Mouse (Mus musculus) heart, embryonic 13.5 days (tissue): ENCODE measurements around the gene Arhgap32. TPM values are rescaled to one million over a fixed set of nuclear protein-coding genes. Genes with fewer than 3 reads are reported as not detected.
A peak's percentile ranks its signal among the peaks of the same experiment; 100 is the strongest.

Experiments
- ATAC-seq: fragments of 200-750 bp; cut with Nextera tagmentation; 2 replicates; pipeline ENCODE4 v1.8.0; 2017; ENCODE audit warnings: moderate TSS enrichment; ENCODE audit not compliant: insufficient number of reproducible peaks, low FRiP score, low TSS enrichment; ENCODE audit errors: extremely low read depth
- H3K27ac ChIP-seq: fragments of 300-500 bp; sonication (generic); replicated peaks from 2 replicates; pipeline ENCODE4 v1.5.1; 2015; ENCODE audit warnings: moderate library complexity, mild to moderate bottlenecking, inconsistent platforms
- H3K27me3 ChIP-seq: fragments of 300-500 bp; sonication (generic); replicated peaks from 2 replicates; pipeline ENCODE4 v1.6.1; 2015; ENCODE audit warnings: mild to moderate bottlenecking, inconsistent platforms
- H3K36me3 ChIP-seq: fragments of 300-500 bp; sonication (generic); 2 replicates; pipeline ENCODE4 v1.6.1; 2015; ENCODE audit warnings: mild to moderate bottlenecking, inconsistent platforms
- H3K4me1 ChIP-seq: fragments of 300-500 bp; sonication (generic); 2 replicates; pipeline ENCODE4 v1.6.1; 2015; ENCODE audit warnings: inconsistent platforms
- H3K4me2 ChIP-seq: fragments of 300-500 bp; sonication (generic); 2 replicates; pipeline ENCODE4 v1.6.1; 2015; ENCODE audit warnings: inconsistent platforms, mild to moderate bottlenecking, moderate library complexity
- H3K4me3 ChIP-seq: fragments of 300-500 bp; sonication (generic); 2 replicates; pipeline ENCODE4 v1.5.1; 2015; ENCODE audit warnings: moderate library complexity, mild to moderate bottlenecking, inconsistent platforms
- H3K9ac ChIP-seq: fragments of 300-500 bp; sonication (generic); 2 replicates; pipeline ENCODE4 v1.6.1; 2015; ENCODE audit warnings: inconsistent platforms, mild to moderate bottlenecking, moderate library complexity
- H3K9me3 ChIP-seq: fragments of 300-500 bp; sonication (generic); 2 replicates; pipeline ENCODE4 v1.6.1; 2016; ENCODE audit warnings: inconsistent platforms
- WGBS: fragments of 180-500 bp; shearing (Covaris S2); methylation state at CpG from one replicate; pipeline ENCODE4 v1.1.7; 2015; ENCODE audit warnings: mixed read lengths; 5-methylcytosine and 5-hydroxymethylcytosine counted together
- polyA plus RNA-seq: library from polyadenylated mRNA; unstranded; fragments of >200 nt; fragmentation: Nextera tagmentation; extraction: Ambion mirVana; gene quantifications from 2 replicates; pipeline ENCODE4 v1.2.1, GENCODE M21; 2015

Gene Arhgap32
- polyA plus RNA-seq, 1 experiment from 2014 or later: 3.3 TPM

GRCm38 (mm10) chr9:32207133-32207532, 91.2 kb downstream of the Arhgap32 start:
- no peak overlapping the region for H3K4me2 ChIP-seq
- no peaks in the 10 kb centered on the region for H3K27me3 ChIP-seq
- no peak overlapping the region for H3K9ac ChIP-seq
- no peaks in the 10 kb centered on the region for H3K4me1 ChIP-seq
- no peak for ATAC-seq
- WGBS: 87% methylated on average over 8 of the region's 8 CpGs
- H3K36me3 ChIP-seq: 0 out of 2 replicates have a peak, but pooled peaks cover 4% of the 10 kb centered on the region
- no peaks in the 10 kb centered on the region for H3K9me3 ChIP-seq
- no peak overlapping the region for H3K27ac ChIP-seq
- H3K4me3 ChIP-seq: no peak overlapping the region

- 86% methylated on average over 5 of the region's 5 CpGs for WGBS
- Histone ChIP-seq H3K27ac (no peak overlapping the region), H3K4me3 (no peak overlapping the region), H3K36me3 (0 out of 2 replicates have a peak, but pooled peaks cover 4% of the 10 kb centered on the region), H3K4me1 (no peaks in the 10 kb centered on the region), H3K4me2 (no peak overlapping the region), H3K27me3 (no peaks in the 10 kb centered on the region), H3K9me3 (no peaks in the 10 kb centered on the region), H3K9ac (no peak overlapping the region)
- no peak for ATAC-seq
These were observed 92.1 kb downstream of the Arhgap32 start for GRCm38 (mm10) chr9:32208071-32208470.

- no peak overlapping the region for H3K4me2 ChIP-seq
- H3K9ac ChIP-seq: no peak overlapping the region
- no peak overlapping the region for H3K4me3 ChIP-seq
- H3K36me3 ChIP-seq: no peaks in the 10 kb centered on the region
- no peak overlapping the region for H3K27ac ChIP-seq
- no peaks in the 10 kb centered on the region for H3K27me3 ChIP-seq
- no peaks in the 10 kb centered on the region for H3K9me3 ChIP-seq
- ATAC-seq: no peak
- H3K4me1 ChIP-seq: peaks cover 20% of the 10 kb centered on the region
- WGBS: 69% methylated on average over 5 of the region's 5 CpGs
These were observed 101.1 kb downstream of the Arhgap32 start for GRCm38 (mm10) chr9:32216820-32217567.

- Histone ChIP-seq H3K9me3 (no peaks in the 10 kb centered on the region), H3K9ac (no peak overlapping the region), H3K27me3 (no peaks in the 10 kb centered on the region), H3K4me1 (peaks cover 44% of the 10 kb centered on the region), H3K4me2 (peak overlapping the region; percentile 45), H3K27ac (no peak overlapping the region), H3K36me3 (no peaks in the 10 kb centered on the region), H3K4me3 (no peak overlapping the region)
- no peak for ATAC-seq
- WGBS: 37% methylated on average over 4 of the region's 4 CpGs
These were observed 103.5 kb downstream of the Arhgap32 start for GRCm38 (mm10) chr9:32219400-32219799.

GRCm38 (mm10) chr9:32222184-32222583, 106.2 kb downstream of the Arhgap32 start:
- Histone ChIP-seq H3K9ac (no peak overlapping the region), H3K27me3 (no peaks in the 10 kb centered on the region), H3K4me3 (no peak overlapping the region), H3K27ac (no peak overlapping the region), H3K9me3 (no peaks in the 10 kb centered on the region), H3K4me2 (no peak overlapping the region), H3K36me3 (no peaks in the 10 kb centered on the region), H3K4me1 (peaks cover 58% of the 10 kb centered on the region)
- 69% methylated on average over 4 of the region's 4 CpGs for WGBS
- ATAC-seq: no peak

GRCm38 (mm10) chr9:32223739-32224529, 108.0 kb downstream of the Arhgap32 start:
- Histone ChIP-seq H3K9me3 (no peaks in the 10 kb centered on the region), H3K4me3 (peak overlapping the region; percentile 25), H3K4me2 (peak overlapping the region; percentile 46), H3K36me3 (no peaks in the 10 kb centered on the region), H3K27ac (peak overlapping the region; percentile 73), H3K27me3 (no peaks in the 10 kb centered on the region), H3K9ac (peak overlapping the region; percentile 67), H3K4me1 (peaks cover 54% of the 10 kb centered on the region)
- no peak for ATAC-seq
- WGBS: 32% methylated on average over 5 of the region's 5 CpGs

- H3K27ac ChIP-seq: no peak overlapping the region
These were observed 109.0 kb downstream of the Arhgap32 start for GRCm38 (mm10) chr9:32224937-32225336.

GRCm38 (mm10) chr9:32225584-32225983, 109.6 kb downstream of the Arhgap32 start:
- Histone ChIP-seq H3K4me2 (no peak overlapping the region), H3K4me1 (peaks cover 49% of the 10 kb centered on the region), H3K27me3 (no peaks in the 10 kb centered on the region), H3K4me3 (no peak overlapping the region), H3K27ac (no peak overlapping the region), H3K9me3 (no peaks in the 10 kb centered on the region), H3K9ac (no peak overlapping the region), H3K36me3 (no peaks in the 10 kb centered on the region)
- WGBS: 47% methylated on average over 1 of the region's 1 CpGs
- ATAC-seq: no peak

More at GRCm38 (mm10) chr9:32224937-32225336, 109.0 kb downstream of the Arhgap32 start:
- Histone ChIP-seq H3K4me1 (peaks cover 51% of the 10 kb centered on the region), H3K36me3 (no peaks in the 10 kb centered on the region), H3K9me3 (no peaks in the 10 kb centered on the region), H3K9ac (no peak overlapping the region), H3K4me3 (no peak overlapping the region), H3K4me2 (peak overlapping the region; percentile 24; the same call in 1 of the 2 replicates), H3K27me3 (no peaks in the 10 kb centered on the region)
- ATAC-seq: no peak
- 36% methylated on average over 4 of the region's 4 CpGs for WGBS

- peak overlapping the region; percentile 77 for H3K27ac ChIP-seq
- 62% methylated on average over 2 of the region's 2 CpGs for WGBS
- no peaks in the 10 kb centered on the region for H3K27me3 ChIP-seq
- H3K9me3 ChIP-seq: no peaks in the 10 kb centered on the region
- H3K4me3 ChIP-seq: no peak overlapping the region
- H3K36me3 ChIP-seq: no peaks in the 10 kb centered on the region
- H3K4me1 ChIP-seq: peaks cover 47% of the 10 kb centered on the region
- no peak overlapping the region for H3K9ac ChIP-seq
- no peak for ATAC-seq
- H3K4me2 ChIP-seq: peak overlapping the region; percentile 34
These were observed 111.1 kb downstream of the Arhgap32 start for GRCm38 (mm10) chr9:32227034-32227433.

GRCm38 (mm10) chr9:32233593-32233992, 117.7 kb downstream of the Arhgap32 start:
- no peak overlapping the region for H3K9ac ChIP-seq
- no peaks in the 10 kb centered on the region for H3K27me3 ChIP-seq
- H3K9me3 ChIP-seq: no peaks in the 10 kb centered on the region
- no peaks in the 10 kb centered on the region for H3K4me1 ChIP-seq
- no peak for ATAC-seq
- 63% methylated on average over 4 of the region's 4 CpGs for WGBS
- H3K36me3 ChIP-seq: no peaks in the 10 kb centered on the region
- H3K4me2 ChIP-seq: no peak overlapping the region
- H3K4me3 ChIP-seq: no peak overlapping the region
- H3K27ac ChIP-seq: no peak overlapping the region

GRCm38 (mm10) chr9:32234767-32235489, 119.0 kb downstream of the Arhgap32 start:
- peaks cover 4% of the 10 kb centered on the region; the same call in 1 of the 2 replicates for H3K36me3 ChIP-seq
- no peak for ATAC-seq
- no peaks in the 10 kb centered on the region for H3K27me3 ChIP-seq
- no peaks in the 10 kb centered on the region for H3K4me1 ChIP-seq
- H3K9ac ChIP-seq: no peak overlapping the region
- no peak overlapping the region for H3K4me3 ChIP-seq
- WGBS: 87% methylated on average over 3 of the region's 3 CpGs
- no peaks in the 10 kb centered on the region for H3K9me3 ChIP-seq
- no peak overlapping the region for H3K4me2 ChIP-seq
- H3K27ac ChIP-seq: no peak overlapping the region
